Mouse (Mus musculus) E14TG2a.4 (cell line): ENCODE measurements at regions not wholly inside any gene's neighbourhood (a gene's known extent, or its start where the extent isn't known, plus 50 kb on each side); places are given as distances from the start of the nearest gene placed in this dataset.
A peak's percentile ranks its signal among the peaks of the same experiment; 100 is the strongest.
"Not testable (repeated sequence)": the region's sequence is repeated elsewhere in the genome, so short reads cannot be mapped to it uniquely, and the experiment has no call there.

Experiments used
- H3K27me3 ChIP-seq: 2 replicates; pipeline ENCODE4 v1.6.1; 2014; ENCODE audit warnings: low read length, control low read depth; ENCODE audit not compliant: insufficient read depth
- H3K36me3 ChIP-seq: 2 replicates; pipeline ENCODE4 v1.6.1; 2014; ENCODE audit warnings: low read length, control low read depth; ENCODE audit not compliant: insufficient read depth
- H3K4me1 ChIP-seq: replicated peaks from 2 replicates; pipeline ENCODE4 v1.6.1; 2014; ENCODE audit warnings: low read depth, low read length, control low read depth
- H3K4me3 ChIP-seq: replicated peaks from 2 replicates; pipeline ENCODE4 v1.5.1; 2014; ENCODE audit warnings: mild to moderate bottlenecking, low read length
- H3K9me3 ChIP-seq: 2 replicates; pipeline ENCODE4 v1.6.1; 2014; ENCODE audit warnings: low read length, control low read depth
- CTCF ChIP-seq: conservative IDR thresholded peaks from 2 replicates; pipeline ENCODE4 v1.5.1; 2014; ENCODE audit warnings: low read length
- NANOG ChIP-seq: IDR thresholded peaks from 2 replicates; pipeline ENCODE4 v1.6.1; 2014; ENCODE audit warnings: borderline replicate concordance, low read length, mixed read lengths
- POU5F1 ChIP-seq: IDR thresholded peaks from 2 replicates; pipeline ENCODE4 v1.6.1; 2014; ENCODE audit warnings: low read length, borderline replicate concordance

- Histone ChIP-seq H3K36me3 (no peaks in the 10 kb centered on the region), H3K9me3 (peaks cover 7% of the 10 kb centered on the region), H3K27me3 (no peaks in the 10 kb centered on the region), H3K4me3 (no peak overlapping the region), H3K4me1 (no peaks in the 10 kb centered on the region)
- TF ChIP-seq CTCF (no peak), NANOG (no peak), POU5F1 (no peak)
Observed at GRCm38 (mm10) chr12:114612108-114612507, 1068.4 kb downstream of the Adam6a start.

GRCm38 (mm10) chr12:114615179-114615578 lies 1071.5 kb downstream of the Adam6a start:
- Histone ChIP-seq H3K36me3 (no peaks in the 10 kb centered on the region), H3K9me3 (peaks cover 7% of the 10 kb centered on the region), H3K27me3 (no peaks in the 10 kb centered on the region), H3K4me3 (no peak overlapping the region), H3K4me1 (no peaks in the 10 kb centered on the region)
- TF ChIP-seq CTCF (0 out of 2 replicates have a peak, but pooled peaks have one; percentile 18), NANOG (no peak)

- Histone ChIP-seq H3K36me3 (no peaks in the 10 kb centered on the region), H3K9me3 (peaks cover 7% of the 10 kb centered on the region), H3K4me1 (no peaks in the 10 kb centered on the region), H3K27me3 (no peaks in the 10 kb centered on the region), H3K4me3 (no peak overlapping the region)
- TF ChIP-seq CTCF: no peak
- no peak for TF ChIP-seq NANOG
Observed at GRCm38 (mm10) chr12:114615712-114616111, 1072.0 kb downstream of the Adam6a start.

- no peak for TF ChIP-seq CTCF
- no peak for TF ChIP-seq POU5F1
- TF ChIP-seq NANOG: no peak
- no peaks in the 10 kb centered on the region for H3K27me3 ChIP-seq
Observed at GRCm38 (mm10) chr12:114641089-114641488, 1097.4 kb downstream of the Adam6a start.

GRCm38 (mm10) chr12:114646372-114646771 lies 1102.7 kb downstream of the Adam6a start:
- Histone ChIP-seq H3K27me3 (no peaks in the 10 kb centered on the region), H3K4me1 (no peaks in the 10 kb centered on the region), H3K9me3 (no peaks in the 10 kb centered on the region), H3K4me3 (no peak overlapping the region), H3K36me3 (no peaks in the 10 kb centered on the region)
- no peak for TF ChIP-seq CTCF
- no peak for TF ChIP-seq POU5F1
- no peak for TF ChIP-seq NANOG

More at GRCm38 (mm10) chr12:114641089-114641488, 1097.4 kb downstream of the Adam6a start:
- Histone ChIP-seq H3K4me3 (no peak overlapping the region), H3K36me3 (no peaks in the 10 kb centered on the region), H3K9me3 (no peaks in the 10 kb centered on the region), H3K4me1 (no peaks in the 10 kb centered on the region)

- not testable (repeated sequence) for H3K4me1 ChIP-seq, H3K27me3 ChIP-seq, H3K4me3 ChIP-seq, H3K36me3 ChIP-seq, H3K9me3 ChIP-seq
Observed at GRCm38 (mm10) chr12:114650432-114651101, 1106.9 kb downstream of the Adam6a start.

GRCm38 (mm10) chr12:114657134-114657533 lies 1113.4 kb downstream of the Adam6a start:
- not testable (repeated sequence) for H3K4me1 ChIP-seq, H3K4me3 ChIP-seq, H3K27me3 ChIP-seq, H3K36me3 ChIP-seq, H3K9me3 ChIP-seq
